Mouse (Mus musculus) mature B cell (primary cell): ENCODE measurements around the gene Zscan2.
"Not testable (repeated sequence)": the region's sequence is repeated elsewhere in the genome, so short reads cannot be mapped to it uniquely, and the experiment has no call there.

ENCODE experiments used
- in situ Hi-C: fragments of 300-500 bp; cut with MboI; formaldehyde crosslinking; loops from 2 replicates; pipeline ENCODE4 v1.14.3; 2019

Gene Zscan2

DNA sequence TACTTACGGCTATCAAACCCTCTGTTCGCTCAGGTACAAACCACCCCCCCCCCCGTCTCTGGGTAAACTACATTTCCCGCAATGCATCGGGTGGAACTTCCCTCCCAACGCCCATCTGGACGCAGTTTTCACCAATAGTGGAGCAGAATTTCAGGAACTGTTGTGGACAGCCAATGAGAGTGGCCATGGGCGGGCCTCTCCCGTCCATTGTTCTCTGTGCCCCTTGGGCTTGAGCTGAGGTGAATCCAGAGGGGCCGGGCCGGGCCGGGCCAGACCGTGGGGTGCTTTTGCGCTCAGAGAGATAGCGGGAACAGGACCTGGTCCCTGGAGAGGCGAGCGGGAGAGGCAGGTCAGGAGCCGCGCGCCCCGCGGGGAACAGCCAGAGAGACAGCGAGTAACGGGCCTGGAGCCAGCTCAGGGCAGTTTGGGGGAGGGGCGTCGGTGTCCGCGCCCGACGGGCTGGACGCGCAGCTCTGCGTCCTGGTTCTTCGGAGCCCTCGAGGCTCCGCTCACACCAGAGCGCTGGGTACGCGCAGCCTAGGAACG is at the start of gene Zscan2:
Gene Zscan2 (plus strand): TSS at position 192 of the 546 bp plus-strand sequence.
- in situ Hi-C loops, result loop anchor here (25.0 kb wide), 1 partner anchor 201 kb away; the partner anchor contains the start of gene Alpk3

- in situ Hi-C loops, result no loop called here
These were observed 47.3 kb upstream of the Zscan2 start for GRCm38 (mm10) chr7:80813397-80813796.

DNA sequence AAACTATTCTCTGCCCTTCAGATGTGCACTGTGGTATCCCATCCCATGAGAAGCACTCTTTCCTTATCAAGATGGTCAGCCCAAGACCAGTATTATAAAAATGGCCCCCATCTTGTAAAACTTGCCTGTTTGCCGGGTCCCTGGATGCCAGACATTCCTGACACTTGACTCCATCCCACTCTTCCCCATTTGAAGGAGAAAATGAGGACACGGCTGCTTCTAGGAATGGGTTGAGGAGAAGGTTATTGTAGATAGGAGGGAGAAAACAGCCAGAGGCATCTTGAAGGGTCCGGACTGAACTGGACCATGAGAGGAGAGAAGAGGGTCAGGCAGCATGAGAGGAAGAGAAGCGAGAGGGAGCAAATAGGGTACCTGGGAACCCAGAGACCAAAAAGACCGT is 44.1 kb upstream of the Zscan2 start:
- in situ Hi-C loops, result no loop called here

DNA sequence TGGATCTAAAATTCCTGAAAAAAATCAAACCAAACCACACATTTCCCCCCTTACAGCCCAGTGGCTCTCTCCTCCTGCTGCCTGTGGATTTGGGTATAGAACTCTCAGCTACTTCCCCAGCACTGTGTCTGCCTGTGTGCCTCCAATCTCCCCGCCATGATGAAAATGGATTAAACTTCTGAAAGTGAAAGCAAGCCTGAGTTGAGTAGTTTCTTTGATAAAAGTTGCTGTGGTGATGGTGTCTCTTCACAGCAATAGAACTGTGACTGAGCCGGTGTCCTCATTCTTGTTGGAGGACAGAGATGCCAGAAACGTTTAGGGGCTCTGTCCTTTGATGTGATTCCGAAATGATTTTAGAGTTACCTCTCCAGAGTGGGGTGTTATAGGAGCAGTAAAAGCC is 39.9 kb upstream of the Zscan2 start:
- in situ Hi-C loops, result no loop called here

DNA sequence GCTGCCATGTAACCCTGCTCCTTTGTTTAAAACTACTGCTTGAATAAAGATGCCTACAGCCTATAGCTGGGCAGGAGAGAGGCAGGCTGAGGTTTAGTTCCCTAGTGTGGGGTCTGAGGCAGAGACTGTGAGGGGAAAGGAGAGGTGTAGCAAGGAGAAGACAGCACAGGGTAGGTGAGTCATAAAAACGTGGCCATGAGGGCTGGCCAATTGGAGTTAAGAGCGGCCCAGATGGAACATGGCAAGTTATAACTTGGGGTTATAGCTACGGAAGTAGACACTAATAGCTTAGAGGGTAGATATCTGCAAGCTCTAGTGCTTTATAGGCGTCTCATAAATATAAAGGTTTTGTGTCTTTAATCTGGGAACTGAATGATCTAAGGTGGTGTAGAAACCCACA is 37.5 kb upstream of the Zscan2 start:
- in situ Hi-C loops, result no loop called here

DNA sequence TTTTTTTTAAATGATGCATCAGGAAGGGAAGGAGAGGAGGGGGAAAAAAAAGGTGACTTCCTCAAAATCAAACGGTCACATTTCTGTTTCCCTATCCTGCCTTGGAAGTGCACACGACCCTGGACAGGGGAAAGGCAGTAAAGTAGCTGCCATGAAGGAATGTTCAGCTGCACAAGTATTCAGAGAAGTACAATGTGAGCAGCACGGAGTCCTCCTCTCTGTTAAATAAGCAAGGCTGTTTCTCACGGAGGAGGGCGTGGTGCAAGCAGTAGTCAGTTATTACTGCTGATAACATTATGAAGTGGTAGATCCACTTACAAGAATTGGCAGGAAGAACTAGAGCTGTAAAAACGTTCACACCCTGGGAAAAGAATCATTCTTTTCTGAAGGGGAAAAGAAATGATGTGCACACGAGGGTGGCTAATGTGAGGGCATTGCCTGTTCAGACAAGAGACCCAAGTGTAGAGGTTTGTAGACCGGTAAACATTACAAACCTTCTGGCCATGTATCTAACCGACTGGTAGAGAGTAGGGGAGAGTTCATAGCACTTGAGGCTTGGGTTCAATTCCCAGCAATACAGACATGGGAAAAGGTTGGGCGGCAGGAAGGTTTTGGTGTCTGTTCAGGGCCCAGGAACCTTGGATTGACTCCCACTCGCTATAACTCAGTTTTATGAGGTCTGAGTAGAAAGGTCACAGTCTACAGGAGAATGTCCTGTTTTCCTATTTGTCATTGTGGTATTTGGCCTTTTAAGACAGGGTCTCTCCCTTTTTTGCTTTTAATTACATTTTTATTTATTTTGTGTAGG is 36.6 kb upstream of the Zscan2 start:
- in situ Hi-C loops, result no loop called here

DNA sequence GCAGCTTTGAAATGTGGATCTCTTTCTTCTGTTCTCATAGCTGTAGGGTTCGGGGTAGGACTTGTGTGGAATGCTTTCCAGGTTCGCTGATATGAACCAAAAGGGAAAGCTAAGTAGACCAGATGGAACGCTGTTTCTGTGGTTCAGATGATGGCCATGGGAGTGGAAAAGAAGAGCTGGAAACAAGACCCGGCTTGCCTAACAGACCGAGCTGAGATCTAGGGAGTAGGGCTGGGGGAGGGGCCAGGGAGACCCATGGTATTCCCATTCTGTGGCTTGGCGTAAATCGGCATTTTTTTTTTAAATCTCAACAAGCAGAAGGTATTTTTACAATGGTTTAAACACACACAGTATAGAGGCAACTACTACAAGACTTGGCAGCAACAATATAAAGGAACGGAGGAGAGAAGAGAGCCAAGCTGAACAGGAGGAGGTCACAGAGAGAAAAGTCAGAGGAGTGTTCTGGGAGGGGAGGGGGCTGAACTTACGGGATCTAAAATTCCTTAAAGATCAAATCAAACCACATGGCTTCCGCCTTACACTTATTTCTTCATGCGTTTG is 34.8 kb upstream of the Zscan2 start, which contains the start of gene Iqgap1:
Gene Iqgap1 (minus strand): TSS at position 132 of the 561 bp plus-strand sequence.
- in situ Hi-C loops, result no loop called here

- in situ Hi-C loops, result no loop called here
These were observed 32.4 kb upstream of the Zscan2 start for GRCm38 (mm10) chr7:80828146-80828860.

DNA sequence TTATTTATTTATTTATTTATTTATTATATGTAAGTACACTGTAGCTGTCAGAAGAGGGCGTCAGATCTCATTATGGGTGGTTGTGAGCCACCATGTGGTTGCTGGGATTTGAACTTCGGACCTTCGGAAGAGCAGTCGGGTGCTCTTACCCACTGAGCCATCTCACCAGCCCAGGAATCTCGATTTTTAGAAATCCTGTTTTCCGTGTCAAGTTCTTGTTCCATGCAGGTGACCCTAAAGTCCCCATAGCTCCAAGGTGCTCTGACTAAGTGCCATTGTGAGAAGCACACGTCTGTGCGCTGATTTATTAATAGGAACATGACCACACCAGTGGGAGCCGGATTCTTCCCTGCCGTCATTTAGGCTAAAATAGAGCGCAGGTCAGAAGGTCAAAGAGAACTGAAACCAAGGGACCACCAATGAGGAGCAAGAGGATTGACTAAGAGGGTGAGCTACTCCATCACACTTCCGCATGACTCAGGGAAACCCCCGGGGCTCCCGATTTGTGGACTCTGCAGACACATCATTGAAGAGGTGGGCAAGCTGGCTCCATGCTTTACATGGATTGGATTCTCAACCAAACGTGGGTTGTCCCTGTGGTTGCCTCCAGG is 30.4 kb upstream of the Zscan2 start:
- in situ Hi-C loops, result no loop called here

DNA sequence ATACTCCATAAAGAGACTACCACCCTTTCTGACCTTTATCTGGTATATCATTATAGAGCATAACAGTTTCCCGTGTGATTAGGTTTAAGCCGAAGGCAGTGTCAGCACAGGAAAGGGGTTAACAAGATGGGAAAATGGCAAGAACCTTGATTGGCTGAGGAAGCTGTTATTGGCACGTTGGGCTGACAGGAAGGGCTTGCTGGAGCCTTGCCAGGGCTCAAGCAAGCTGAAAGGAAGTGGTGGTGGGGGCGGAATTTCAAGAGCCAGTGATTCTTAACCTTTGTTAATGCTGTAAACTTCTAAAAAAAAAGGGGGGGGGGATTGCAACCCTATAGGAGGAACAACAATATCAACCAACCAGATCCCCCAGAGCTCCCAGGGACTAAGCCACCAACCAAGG is 28.5 kb upstream of the Zscan2 start:
- in situ Hi-C loops, result no loop called here

GRCm38 (mm10) chr7:80832996-80833650 is 27.6 kb upstream of the Zscan2 start:
- in situ Hi-C loops, result not testable (repeated sequence)

GRCm38 (mm10) chr7:80833651-80834532 is 26.8 kb upstream of the Zscan2 start:
- in situ Hi-C loops, result no loop called here

- in situ Hi-C loops, result no loop called here
These were observed 24.6 kb upstream of the Zscan2 start for GRCm38 (mm10) chr7:80835984-80836652.

DNA sequence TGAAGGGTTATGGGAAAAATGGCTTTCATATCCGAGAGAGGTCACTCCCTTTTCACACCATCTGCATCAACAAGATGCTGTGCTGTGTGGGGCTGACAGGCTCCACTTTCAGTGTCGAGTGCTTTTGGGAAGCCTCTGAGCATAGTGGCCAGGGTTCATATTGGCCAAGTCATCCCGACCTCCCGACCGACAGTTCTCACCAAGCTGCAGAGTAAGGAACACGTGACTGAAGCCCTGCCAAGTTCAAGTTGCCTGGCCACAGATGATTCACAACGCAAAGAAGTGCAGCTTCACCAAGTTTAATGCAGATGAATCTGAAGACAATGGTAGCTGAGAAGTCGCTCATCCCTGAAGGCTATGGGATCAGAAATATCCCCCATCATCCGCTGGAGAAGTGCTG is 23.0 kb upstream of the Zscan2 start:
- in situ Hi-C loops, result no loop called here

GRCm38 (mm10) chr7:80838247-80838646 is 22.5 kb upstream of the Zscan2 start:
- in situ Hi-C loops, result no loop called here

- in situ Hi-C loops, result no loop called here
These were observed 21.0 kb upstream of the Zscan2 start for GRCm38 (mm10) chr7:80839755-80840154.

- in situ Hi-C loops, result no loop called here
These were observed 20.5 kb upstream of the Zscan2 start for GRCm38 (mm10) chr7:80840241-80840640.

GRCm38 (mm10) chr7:80840937-80841336 is 19.8 kb upstream of the Zscan2 start:
- in situ Hi-C loops, result no loop called here

- in situ Hi-C loops, result no loop called here
These were observed 18.6 kb upstream of the Zscan2 start for GRCm38 (mm10) chr7:80842132-80842531.

GRCm38 (mm10) chr7:80843176-80843575 is 17.5 kb upstream of the Zscan2 start:
- in situ Hi-C loops, result no loop called here
